Mouse (Mus musculus) layer of hippocampus, postnatal 25 days (tissue): ENCODE measurements at regions not wholly inside any gene's neighbourhood (a gene's known extent, or its start where the extent isn't known, plus 50 kb on each side); places are given as distances from the start of the nearest gene placed in this dataset.

Source experiments
- DNase-seq, 2 experiments: peaks; one replicate each; pipeline ENCODE4 v3.0.0; 2022; ENCODE audit warnings: mixed read lengths in 2 of 2, low spot score in 1 of 2; ENCODE audit errors: extremely low spot score in 1 of 2

GRCm38 (mm10) chr6:100396311-100397200 lies 109.3 kb upstream of the Rybp start:
- DNase-seq, result peak; percentile 16 to 32

- no peak for DNase-seq
These were observed 103.1 kb upstream of the Rybp start for GRCm38 (mm10) chr6:100390258-100390910.

GRCm38 (mm10) chr6:100387042-100387441 lies 99.8 kb upstream of the Rybp start:
- no peak for DNase-seq

GRCm38 (mm10) chr6:100385640-100386039 lies 98.4 kb upstream of the Rybp start:
- DNase-seq, result no peak

- DNase-seq, result no peak
These were observed 93.8 kb upstream of the Rybp start for GRCm38 (mm10) chr6:100381046-100381445.

- DNase-seq, result no peak
These were observed 93.3 kb upstream of the Rybp start for GRCm38 (mm10) chr6:100380536-100380935.

GRCm38 (mm10) chr6:100379792-100380191 lies 92.5 kb upstream of the Rybp start:
- DNase-seq, result no peak

- DNase-seq, result no peak
These were observed 91.2 kb upstream of the Rybp start for GRCm38 (mm10) chr6:100378533-100378874.

- no peak for DNase-seq
These were observed 90.7 kb upstream of the Rybp start for GRCm38 (mm10) chr6:100377828-100378532.

- no peak for DNase-seq
These were observed 89.4 kb upstream of the Rybp start for GRCm38 (mm10) chr6:100376656-100377055.

- DNase-seq, result no peak
These were observed 83.5 kb upstream of the Rybp start for GRCm38 (mm10) chr6:100370828-100371227.

GRCm38 (mm10) chr6:100370358-100370757 lies 83.1 kb upstream of the Rybp start:
- no peak for DNase-seq

- DNase-seq, result no peak
These were observed 78.9 kb upstream of the Rybp start for GRCm38 (mm10) chr6:100366231-100366630.

- no peak for DNase-seq
These were observed 78.5 kb upstream of the Rybp start for GRCm38 (mm10) chr6:100365791-100366190.

GRCm38 (mm10) chr6:100363683-100364082 lies 76.4 kb upstream of the Rybp start:
- peak; percentile 29 to 54 for DNase-seq

GRCm38 (mm10) chr6:100356617-100357399 lies 69.5 kb upstream of the Rybp start:
- DNase-seq, result no peak

- DNase-seq, result no peak
These were observed 68.6 kb upstream of the Rybp start for GRCm38 (mm10) chr6:100355858-100356257.

- DNase-seq, result no peak
These were observed 60.2 kb upstream of the Rybp start for GRCm38 (mm10) chr6:100347481-100347880.

- DNase-seq, result no peak
These were observed 57.8 kb upstream of the Rybp start for GRCm38 (mm10) chr6:100345073-100345472.
